Mouse (Mus musculus) central nervous system, embryonic 11.5 days (tissue): Measurements from ENCODE around the gene Slc25a28. TPM values are rescaled to one million over a fixed set of nuclear protein-coding genes. Genes with fewer than 3 reads are reported as not detected.

Experiments used
- polyA plus RNA-seq: library from polyadenylated mRNA; depleted of rRNA; stranded (reverse); fragments of >200 nt; gene quantifications from 2 replicates; pipeline ENCODE4 v1.2.3, GENCODE M21; 2012; rRNA removed

Slc25a28 gene
- polyA plus RNA-seq = 61.4 and 73.0 TPM in 2 replicates

GRCm38 (mm10) chr19:43674730-43675524 is at the start of gene Slc25a28:
TSS of gene Slc25a28 (minus strand) at chr19:43674881.

GRCm38 (mm10) chr19:43689419-43690246 is 15.0 kb upstream of the Slc25a28 start, which contains the start of gene Entpd7:
TSS of gene Entpd7 (plus strand) at chr19:43689672.

Other genes with a start within 250 kb of the Slc25a28 start
- gene Cnnm1, start 234.4 kb downstream of the Slc25a28 start, polyA plus RNA-seq = 0.46 and 0.49 TPM in 2 replicates
- 36.1 and 42.2 TPM in 2 replicates for gene Got1, start 150.3 kb downstream of the Slc25a28 start, polyA plus RNA-seq
- gene Nkx2-3, start 62.6 kb downstream of the Slc25a28 start, polyA plus RNA-seq = 1.3 and 1.4 TPM in 2 replicates
- 7.8 and 9.4 TPM in 2 replicates for gene Entpd7, start 14.8 kb upstream of the Slc25a28 start, polyA plus RNA-seq
- 8.4 and 8.8 TPM in 2 replicates for gene Cutc, start 78.1 kb upstream of the Slc25a28 start, polyA plus RNA-seq
- gene Cox15, start 78.1 kb upstream of the Slc25a28 start, polyA plus RNA-seq = 16.1 and 16.3 TPM in 2 replicates
- 0.42 and 0.68 TPM in 2 replicates for gene Abcc2, start 107.3 kb upstream of the Slc25a28 start, polyA plus RNA-seq